Mouse (Mus musculus): ENCODE results near the gene Asic4. TPM values are rescaled to one million over a fixed set of nuclear protein-coding genes. Genes with fewer than 3 reads are reported as not detected.

Gene Asic4
- total and polyA plus RNA-seq, 3 experiments = 0.18 to 0.19 TPM; not detected in 1

DNA sequence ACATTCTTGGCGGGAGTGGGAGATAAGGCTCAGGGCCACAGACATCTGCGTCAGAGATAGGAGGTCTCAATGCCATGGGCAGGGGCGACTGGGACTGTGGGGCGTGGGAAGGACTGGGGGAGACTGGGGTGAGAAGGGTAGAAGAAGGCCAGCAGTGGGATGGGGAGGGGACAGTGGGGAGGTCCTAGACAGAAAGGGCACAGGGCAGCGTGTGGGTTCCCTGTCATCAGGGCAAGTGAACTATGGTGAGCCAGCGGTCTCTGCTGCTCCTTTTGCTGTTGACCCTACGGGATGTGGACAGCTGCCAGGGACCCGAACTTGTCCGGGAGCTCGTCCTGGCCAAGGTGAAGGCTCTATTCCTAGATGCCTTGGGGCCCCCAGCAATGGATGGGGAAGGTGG lies 56.8 kb downstream of the Asic4 start, which contains the start of gene Inha:
Gene Inha, plus strand, starts transcription at position 72 of the 400 bp plus-strand sequence.
- Histone ChIP-seq H3K9ac (ENCODE audit: control insufficient read depth, low read depth, low read length, poor library complexity, severe bottlenecking) (no peak within 1 kb of the TSS), H3K27me3 (ENCODE audit: control insufficient read depth in 1 of 2, insufficient read depth in 2 of 2, low read length in 2 of 2) (no peaks in the 10 kb centered on the region), H3K4me1 (ENCODE audit: control insufficient read depth in 1 of 2, insufficient read depth in 2 of 2, low read length in 2 of 2) (no peaks in the 10 kb centered on the region), H3K9me3 (replicated peaks; ENCODE audit: insufficient read depth, low read length) (no peaks in the 10 kb centered on the region), H3K79me2 (ENCODE audit: control insufficient read depth, insufficient read depth, low read length, poor library complexity) (no peaks in the 10 kb centered on the region), H3K36me3 (ENCODE audit: control insufficient read depth in 1 of 2, insufficient read depth in 2 of 2, low read length in 2 of 2) (no peaks in the 10 kb centered on the region), H3K4me3 (ENCODE audit: control insufficient read depth in 1 of 2, insufficient read depth in 1 of 2, low read depth in 2 of 2, low read length in 2 of 2) (no peak within 1 kb of the TSS), H3K27ac (ENCODE audit: control insufficient read depth, low read depth, low read length) (no peak within 1 kb of the TSS)
- DNase-seq (ENCODE audit: low read depth, low spot score) = no peak
- TF ChIP-seq GABPA (IDR thresholded peaks at IDR 0.05; ENCODE audit: low read depth, low read length) = no peak
- TF ChIP-seq USF2 (IDR thresholded peaks at IDR 0.05; ENCODE audit: borderline replicate concordance in 1 of 2, insufficient read depth in 1 of 2, low read depth in 1 of 2, low read length in 2 of 2) = no peak
- TF ChIP-seq ZKSCAN1 (IDR thresholded peaks at IDR 0.05; ENCODE audit: low read depth, low read length) = no peak
- TF ChIP-seq POLR2A (IDR thresholded peaks at IDR 0.05; ENCODE audit: control insufficient read depth in 1 of 2, insufficient read depth in 1 of 2, low read depth in 1 of 2, low read length in 2 of 2, poor library complexity in 1 of 2) = no peak
- no peak for TF ChIP-seq MYB (IDR thresholded peaks at IDR 0.05; ENCODE audit: low read depth, low read length)
- TF ChIP-seq GATA1 (IDR thresholded peaks at IDR 0.05; ENCODE audit: low read depth, low read length) = no peak
- no peak for TF ChIP-seq ZC3H11A (IDR thresholded peaks at IDR 0.05; ENCODE audit: low read depth, low read length)
- no peak for TF ChIP-seq NELFE (IDR thresholded peaks at IDR 0.05; ENCODE audit: low read depth, low read length)
- TF ChIP-seq SMC3 (IDR thresholded peaks at IDR 0.05; ENCODE audit: low read depth, low read length) = no peak
- no peak for TF ChIP-seq ETS1 (IDR thresholded peaks at IDR 0.05; ENCODE audit: low read depth, low read length)
- TF ChIP-seq HCFC1 (IDR thresholded peaks at IDR 0.05; ENCODE audit: low read depth, low read length) = no peak
- TF ChIP-seq MXI1 (IDR thresholded peaks at IDR 0.05; ENCODE audit: low read depth, low read length) = no peak
- TF ChIP-seq RAD21 (IDR thresholded peaks at IDR 0.05; ENCODE audit: low read depth, low read length) = no peak
- no peak for TF ChIP-seq ZNF384 (IDR thresholded peaks at IDR 0.05; ENCODE audit: low read depth, low read length)
- no peak for TF ChIP-seq SIN3A (IDR thresholded peaks at IDR 0.05; ENCODE audit: low read length)
- TF ChIP-seq BHLHE40 (IDR thresholded peaks at IDR 0.05; ENCODE audit: borderline replicate concordance, low read depth, low read length) = no peak

DNA sequence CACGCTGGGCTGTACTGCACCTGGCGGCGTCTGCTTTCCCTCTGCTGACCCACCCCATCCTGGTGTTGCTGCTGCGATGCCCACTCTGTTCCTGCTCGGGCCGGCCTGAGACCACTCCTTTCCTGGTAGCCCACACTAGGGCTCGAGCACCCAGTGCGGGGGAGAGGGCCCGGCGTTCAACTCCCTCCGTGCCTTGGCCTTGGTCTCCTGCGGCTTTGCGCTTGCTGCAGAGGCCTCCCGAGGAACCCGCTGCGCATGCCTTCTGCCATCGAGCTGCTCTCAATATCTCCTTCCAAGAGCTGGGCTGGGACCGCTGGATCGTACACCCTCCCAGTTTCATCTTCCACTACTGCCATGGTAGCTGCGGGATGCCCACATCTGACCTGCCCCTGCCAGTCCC lies 59.4 kb downstream of the Asic4 start:
- Histone ChIP-seq H3K9ac (ENCODE audit: control insufficient read depth, low read depth, low read length, poor library complexity, severe bottlenecking) (no peak overlapping the region), H3K27me3 (ENCODE audit: control insufficient read depth in 1 of 2, insufficient read depth in 2 of 2, low read length in 2 of 2) (peaks cover 0 to 3% of the 10 kb centered on the region in 2 experiments; a peak in 1 of 4 replicates), H3K79me2 (ENCODE audit: control insufficient read depth, insufficient read depth, low read length, poor library complexity) (no peaks in the 10 kb centered on the region), H3K36me3 (ENCODE audit: control insufficient read depth in 1 of 2, insufficient read depth in 2 of 2, low read length in 2 of 2) (no peaks in the 10 kb centered on the region), H3K4me1 (ENCODE audit: control insufficient read depth in 1 of 2, insufficient read depth in 2 of 2, low read length in 2 of 2) (no peaks in the 10 kb centered on the region), H3K27ac (ENCODE audit: control insufficient read depth, low read depth, low read length) (no peak overlapping the region), H3K4me3 (ENCODE audit: control insufficient read depth in 1 of 2, insufficient read depth in 1 of 2, low read depth in 2 of 2, low read length in 2 of 2) (no peak overlapping the region), H3K9me3 (replicated peaks; ENCODE audit: insufficient read depth, low read length) (no peaks in the 10 kb centered on the region)
- no peak for DNase-seq (ENCODE audit: low read depth, low spot score)
- no peak for TF ChIP-seq TAL1 (IDR thresholded peaks at IDR 0.05; ENCODE audit: low read length)
- no peak for TF ChIP-seq ZMIZ1 (IDR thresholded peaks at IDR 0.05; ENCODE audit: low read depth, low read length)
- TF ChIP-seq POLR2AphosphoS2 (IDR thresholded peaks at IDR 0.05; ENCODE audit: low read length) = no peak
- no peak for TF ChIP-seq UBTF (IDR thresholded peaks at IDR 0.05; ENCODE audit: borderline replicate concordance, insufficient read depth, low read depth, low read length)
- no peak for TF ChIP-seq BHLHE40 (IDR thresholded peaks at IDR 0.05; ENCODE audit: borderline replicate concordance, low read depth, low read length)
- no peak for TF ChIP-seq ZNF384 (IDR thresholded peaks at IDR 0.05; ENCODE audit: low read depth, low read length)
- no peak for TF ChIP-seq POLR2AphosphoS5 (IDR thresholded peaks at IDR 0.05; ENCODE audit: borderline replicate concordance, low read depth, low read length)
- TF ChIP-seq KAT2A (conservative IDR thresholded peaks at IDR 0.05; ENCODE audit: low read depth, low read length) = no peak
- TF ChIP-seq MAZ (IDR thresholded peaks at IDR 0.05; ENCODE audit: low read depth, low read length) = no peak
- TF ChIP-seq MAX (IDR thresholded peaks at IDR 0.05; ENCODE audit: low read length) = no peak

All from MEL (cell line).